Mouse (Mus musculus): ENCODE results near the gene Grip1. TPM values are rescaled to one million over a fixed set of nuclear protein-coding genes. Genes with fewer than 3 reads are reported as not detected.

Gene Grip1
- polyA plus RNA-seq, 1 experiment from 2014 or later, result 0.87 TPM

DNA sequence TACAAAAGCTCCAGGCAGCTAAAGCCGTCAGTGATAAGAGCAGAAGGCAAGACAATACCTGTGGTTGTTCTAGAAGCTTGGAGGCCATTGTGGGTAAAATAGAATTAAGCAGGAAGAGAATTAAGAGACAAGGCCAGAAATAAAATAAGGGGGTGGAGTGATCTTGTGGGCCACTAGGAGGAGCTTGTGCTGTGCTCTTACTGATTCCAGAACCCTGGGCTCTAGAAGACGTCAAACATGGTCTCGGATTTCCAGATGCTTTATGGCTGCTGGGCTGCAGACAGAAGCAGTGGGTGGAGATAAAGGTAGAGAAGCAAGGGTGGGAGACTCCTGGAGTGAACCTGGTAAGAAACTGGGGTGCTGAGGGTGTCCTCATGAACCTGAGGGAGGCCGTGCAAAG lies 479.2 kb downstream of the Grip1 start:
- no peaks in the 10 kb centered on the region for H3K36me3 ChIP-seq (ENCODE audit: control insufficient read depth, insufficient read depth, low read length)
- ATAC-seq (ENCODE audit: low FRiP score, low TSS enrichment) (no peak), DNase-seq (ENCODE audit: low spot score) (no peak)
- H3K27me3 ChIP-seq (ENCODE audit: control insufficient read depth, insufficient read depth, low read length), result no peaks in the 10 kb centered on the region
- no peak overlapping the region for H3K27ac ChIP-seq (replicated peaks)
- TF ChIP-seq EP300 (optimal IDR thresholded peaks at IDR 0.05), result no peak
- peak; percentile 50 for TF ChIP-seq CTCF (IDR thresholded peaks at IDR 0.05; ENCODE audit: low read depth)
- no peaks in the 10 kb centered on the region for H3K4me1 ChIP-seq (replicated peaks; ENCODE audit: control insufficient read depth, insufficient read depth)
- no peak overlapping the region for H3K4me3 ChIP-seq (ENCODE audit: low read depth, low read length)
- H3K9ac ChIP-seq (ENCODE audit: low read length), result no peak overlapping the region
- no peaks in the 10 kb centered on the region for H3K9me3 ChIP-seq (ENCODE audit: control insufficient read depth, low read length)
- whole genome bisulfite sequencing, result 47% methylated on average over 4 of the region's 4 CpGs
- H3K4me2 ChIP-seq (replicated peaks; ENCODE audit: low read depth), result no peak overlapping the region

GRCm38 (mm10) chr10:119933362-119933761 lies 479.7 kb downstream of the Grip1 start:
- Histone ChIP-seq H3K4me2 (replicated peaks; ENCODE audit: low read depth) (no peak overlapping the region), H3K27me3 (ENCODE audit: control insufficient read depth, insufficient read depth, low read length) (no peaks in the 10 kb centered on the region), H3K36me3 (ENCODE audit: control insufficient read depth, insufficient read depth, low read length) (no peaks in the 10 kb centered on the region), H3K4me3 (ENCODE audit: low read depth, low read length) (no peak overlapping the region), H3K27ac (replicated peaks) (no peak overlapping the region), H3K9ac (ENCODE audit: low read length) (no peak overlapping the region), H3K4me1 (replicated peaks; ENCODE audit: control insufficient read depth, insufficient read depth) (no peaks in the 10 kb centered on the region), H3K9me3 (ENCODE audit: control insufficient read depth, low read length) (no peaks in the 10 kb centered on the region)
- no peak for DNase-seq (ENCODE audit: low spot score)
- 64% methylated on average over 5 of the region's 5 CpGs for whole genome bisulfite sequencing
- TF ChIP-seq EP300 (optimal IDR thresholded peaks at IDR 0.05) (no peak), CTCF (IDR thresholded peaks at IDR 0.05; ENCODE audit: low read depth) (no peak)
- 0 out of 2 replicates have a peak, but pooled peaks have one; percentile 35 for ATAC-seq (ENCODE audit: low FRiP score, low TSS enrichment)

GRCm38 (mm10) chr10:119935231-119935630 lies 481.6 kb downstream of the Grip1 start:
- no peak for DNase-seq (ENCODE audit: low spot score)
- no peak overlapping the region for H3K27ac ChIP-seq (replicated peaks)
- no peaks in the 10 kb centered on the region for H3K4me1 ChIP-seq (replicated peaks; ENCODE audit: control insufficient read depth, insufficient read depth)
- H3K4me2 ChIP-seq (replicated peaks; ENCODE audit: low read depth), result no peak overlapping the region
- 72% methylated on average over 6 of the region's 6 CpGs for WGBS
- TF ChIP-seq CTCF (IDR thresholded peaks at IDR 0.05; ENCODE audit: low read depth), result no peak
- no peak for TF ChIP-seq EP300 (optimal IDR thresholded peaks at IDR 0.05)
- H3K36me3 ChIP-seq (ENCODE audit: control insufficient read depth, insufficient read depth, low read length), result no peaks in the 10 kb centered on the region
- no peak for ATAC-seq (ENCODE audit: low FRiP score, low TSS enrichment)
- H3K27me3 ChIP-seq (ENCODE audit: control insufficient read depth, insufficient read depth, low read length), result no peaks in the 10 kb centered on the region
- no peaks in the 10 kb centered on the region for H3K9me3 ChIP-seq (ENCODE audit: control insufficient read depth, low read length)
- H3K4me3 ChIP-seq (ENCODE audit: low read depth, low read length), result no peak overlapping the region
- no peak overlapping the region for H3K9ac ChIP-seq (ENCODE audit: low read length)

DNA sequence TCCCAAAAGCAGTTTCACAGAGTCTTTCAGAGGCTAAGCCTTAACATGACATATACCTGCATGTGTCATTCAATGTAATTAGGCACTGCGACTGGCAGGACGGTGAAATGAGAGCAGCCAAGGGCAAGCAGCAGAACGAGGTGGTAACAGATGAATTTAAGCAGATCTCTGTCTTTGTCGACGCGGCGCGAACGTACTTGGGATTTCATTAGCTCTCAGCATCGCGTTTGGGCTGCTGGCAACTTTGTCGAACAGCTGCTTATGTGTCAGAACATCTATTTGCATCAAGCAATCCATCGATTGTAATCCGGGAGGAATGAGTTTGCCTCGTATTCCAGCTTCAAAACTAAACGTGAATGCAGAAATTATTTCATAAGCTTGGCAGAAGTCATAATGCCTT lies 483.9 kb downstream of the Grip1 start:
- Histone ChIP-seq H3K4me1 (replicated peaks; ENCODE audit: control insufficient read depth, insufficient read depth) (no peaks in the 10 kb centered on the region), H3K9ac (ENCODE audit: low read length) (no peak overlapping the region), H3K27ac (replicated peaks) (no peak overlapping the region), H3K27me3 (ENCODE audit: control insufficient read depth, insufficient read depth, low read length) (no peaks in the 10 kb centered on the region), H3K9me3 (ENCODE audit: control insufficient read depth, low read length) (no peaks in the 10 kb centered on the region), H3K4me3 (ENCODE audit: low read depth, low read length) (no peak overlapping the region), H3K4me2 (replicated peaks; ENCODE audit: low read depth) (no peak overlapping the region), H3K36me3 (ENCODE audit: control insufficient read depth, insufficient read depth, low read length) (no peaks in the 10 kb centered on the region)
- no peak for TF ChIP-seq EP300 (optimal IDR thresholded peaks at IDR 0.05)
- TF ChIP-seq CTCF (IDR thresholded peaks at IDR 0.05; ENCODE audit: low read depth), result no peak
- no peak for ATAC-seq (ENCODE audit: low FRiP score, low TSS enrichment)
- DNase-seq (ENCODE audit: low spot score), result no peak
- 86% methylated on average over 16 of the region's 16 CpGs for WGBS

GRCm38 (mm10) chr10:119943906-119944305 lies 490.3 kb downstream of the Grip1 start:
- Histone ChIP-seq H3K9me3 (ENCODE audit: control insufficient read depth, low read length) (no peaks in the 10 kb centered on the region), H3K9ac (ENCODE audit: low read length) (no peak overlapping the region), H3K4me3 (ENCODE audit: low read depth, low read length) (no peak overlapping the region), H3K36me3 (ENCODE audit: control insufficient read depth, insufficient read depth, low read length) (no peaks in the 10 kb centered on the region), H3K27ac (replicated peaks) (no peak overlapping the region), H3K4me2 (replicated peaks; ENCODE audit: low read depth) (no peak overlapping the region), H3K27me3 (ENCODE audit: control insufficient read depth, insufficient read depth, low read length) (no peaks in the 10 kb centered on the region), H3K4me1 (replicated peaks; ENCODE audit: control insufficient read depth, insufficient read depth) (no peaks in the 10 kb centered on the region)
- TF ChIP-seq EP300 (optimal IDR thresholded peaks at IDR 0.05) (no peak), CTCF (IDR thresholded peaks at IDR 0.05; ENCODE audit: low read depth) (no peak)
- ATAC-seq (ENCODE audit: low FRiP score, low TSS enrichment) (no peak), DNase-seq (ENCODE audit: low spot score) (no peak)
- 64% methylated on average over 8 of the region's 8 CpGs for WGBS

DNA sequence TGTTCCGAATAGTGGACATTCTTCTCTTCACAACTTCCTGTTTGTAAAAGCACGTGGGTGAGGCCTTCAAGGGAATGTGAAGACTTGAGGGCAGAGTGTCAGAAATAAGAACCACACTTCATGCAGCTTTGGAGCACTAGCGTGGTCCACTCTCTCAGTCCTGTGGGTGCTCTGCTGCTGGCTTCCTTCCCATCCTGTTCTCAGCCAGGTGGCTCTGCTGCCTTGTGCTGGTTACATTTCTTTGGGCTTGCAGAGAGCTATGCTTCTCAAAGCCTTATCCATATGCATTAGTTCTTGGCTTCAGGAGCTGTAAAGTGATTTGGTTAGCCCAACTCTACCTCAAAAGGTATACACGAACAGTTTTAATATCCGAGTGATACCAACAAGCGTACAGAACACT lies 497.8 kb downstream of the Grip1 start:
- no peak for DNase-seq (ENCODE audit: low spot score)
- Histone ChIP-seq H3K27ac (replicated peaks) (no peak overlapping the region), H3K27me3 (ENCODE audit: control insufficient read depth, insufficient read depth, low read length) (no peaks in the 10 kb centered on the region), H3K4me1 (replicated peaks; ENCODE audit: control insufficient read depth, insufficient read depth) (no peaks in the 10 kb centered on the region), H3K9me3 (ENCODE audit: control insufficient read depth, low read length) (no peaks in the 10 kb centered on the region), H3K36me3 (ENCODE audit: control insufficient read depth, insufficient read depth, low read length) (no peaks in the 10 kb centered on the region), H3K4me3 (ENCODE audit: low read depth, low read length) (no peak overlapping the region), H3K4me2 (replicated peaks; ENCODE audit: low read depth) (no peak overlapping the region), H3K9ac (ENCODE audit: low read length) (no peak overlapping the region)
- ATAC-seq (ENCODE audit: low FRiP score, low TSS enrichment), result no peak
- 82% methylated on average over 6 of the region's 6 CpGs for WGBS
- TF ChIP-seq CTCF (IDR thresholded peaks at IDR 0.05; ENCODE audit: low read depth) (no peak), EP300 (optimal IDR thresholded peaks at IDR 0.05) (no peak)

Data from stomach, postnatal 0 days (tissue).